Mouse (Mus musculus) lung, adult 18-20 months (tissue): ENCODE measurements around the gene Zfp366.
A peak's percentile ranks its signal among the peaks of the same experiment; 100 is the strongest.

Experiments
- DNase-seq, 2 experiments: peaks; one replicate each; pipeline ENCODE4 v3.0.0; 2022; ENCODE audit warnings: mixed read lengths in 2 of 2

Gene Zfp366

GRCm38 (mm10) chr13:99187456-99187855, 2.8 kb downstream of the Zfp366 start:
- no peak for DNase-seq

- DNase-seq: no peak
These were observed 4.0 kb downstream of the Zfp366 start for GRCm38 (mm10) chr13:99188625-99189024.

GRCm38 (mm10) chr13:99189671-99190070, 5.0 kb downstream of the Zfp366 start:
- DNase-seq: no peak

GRCm38 (mm10) chr13:99190466-99190865, 5.8 kb downstream of the Zfp366 start:
- DNase-seq: peak in 1 of 2 experiments; percentile 34

GRCm38 (mm10) chr13:99191063-99191462, 6.4 kb downstream of the Zfp366 start:
- DNase-seq: no peak

- no peak for DNase-seq
These were observed 11.7 kb downstream of the Zfp366 start for GRCm38 (mm10) chr13:99196314-99196713.

- no peak for DNase-seq
These were observed 12.2 kb downstream of the Zfp366 start for GRCm38 (mm10) chr13:99196865-99197264.

- DNase-seq: no peak
These were observed 17.3 kb downstream of the Zfp366 start for GRCm38 (mm10) chr13:99201647-99202574.

GRCm38 (mm10) chr13:99207214-99207613, 22.6 kb downstream of the Zfp366 start:
- DNase-seq: no peak

- DNase-seq: no peak
These were observed 25.2 kb downstream of the Zfp366 start for GRCm38 (mm10) chr13:99209859-99210258.

- DNase-seq: no peak
These were observed 26.2 kb downstream of the Zfp366 start for GRCm38 (mm10) chr13:99210837-99211236.

GRCm38 (mm10) chr13:99212976-99213375, 28.4 kb downstream of the Zfp366 start:
- no peak for DNase-seq

GRCm38 (mm10) chr13:99216005-99216404, 31.4 kb downstream of the Zfp366 start:
- DNase-seq: no peak

- DNase-seq: no peak
These were observed 33.4 kb downstream of the Zfp366 start for GRCm38 (mm10) chr13:99217984-99218383.

- no peak for DNase-seq
These were observed 35.0 kb downstream of the Zfp366 start for GRCm38 (mm10) chr13:99219586-99219985.

GRCm38 (mm10) chr13:99221996-99222395, 37.4 kb downstream of the Zfp366 start:
- DNase-seq: no peak

- no peak for DNase-seq
These were observed 37.9 kb downstream of the Zfp366 start for GRCm38 (mm10) chr13:99222476-99222875.

GRCm38 (mm10) chr13:99223321-99223884, 38.8 kb downstream of the Zfp366 start:
- DNase-seq: no peak

- no peak for DNase-seq
These were observed 39.3 kb downstream of the Zfp366 start for GRCm38 (mm10) chr13:99223917-99224316.

- DNase-seq: no peak
These were observed 41.0 kb downstream of the Zfp366 start for GRCm38 (mm10) chr13:99225374-99226240.

GRCm38 (mm10) chr13:99226809-99227208, 42.2 kb downstream of the Zfp366 start:
- no peak for DNase-seq

- no peak for DNase-seq
These were observed 43.0 kb downstream of the Zfp366 start for GRCm38 (mm10) chr13:99227456-99228250.
